Mouse (Mus musculus) embryonic facial prominence, embryonic 14.5 days (tissue): ENCODE data around the gene Scap. TPM values are rescaled to one million over a fixed set of nuclear protein-coding genes. Genes with fewer than 3 reads are reported as not detected.

ENCODE experiments used
- ATAC-seq: fragments of 200-750 bp; cut with Nextera tagmentation; 2 replicates; pipeline ENCODE4 v1.8.0; 2017; ENCODE audit warnings: low read depth, moderate number of reproducible peaks, moderate TSS enrichment
- DNase-seq: peaks from one replicate; pipeline ENCODE4 v3.0.0-alpha.2; 2015; ENCODE audit warnings: low spot score
- H3K27ac ChIP-seq: fragments of 300-500 bp; sonication (generic); replicated peaks from 2 replicates; pipeline ENCODE4 v1.5.1; 2014; ENCODE audit warnings: low read depth, mild to moderate bottlenecking, low read length, moderate library complexity
- H3K27me3 ChIP-seq: fragments of 300-500 bp; sonication (generic); replicated peaks from 2 replicates; pipeline ENCODE4 v1.6.1; 2014; ENCODE audit warnings: low read length; ENCODE audit not compliant: control insufficient read depth, insufficient read depth
- H3K36me3 ChIP-seq: fragments of 300-500 bp; sonication (generic); 2 replicates; pipeline ENCODE4 v1.6.1; 2014; ENCODE audit warnings: low read length, mixed read lengths; ENCODE audit not compliant: control insufficient read depth, insufficient read depth
- H3K4me1 ChIP-seq: fragments of 300-500 bp; sonication (generic); 2 replicates; pipeline ENCODE4 v1.6.1; 2014; ENCODE audit warnings: antibody characterized with exemption, low read length; ENCODE audit not compliant: control insufficient read depth, insufficient read depth
- H3K4me2 ChIP-seq: fragments of 300-500 bp; sonication (generic); 2 replicates; pipeline ENCODE4 v1.6.1; 2014; ENCODE audit warnings: low read depth, mild to moderate bottlenecking, low read length, moderate library complexity, mixed read lengths
- H3K4me3 ChIP-seq: fragments of 300-500 bp; sonication (generic); 2 replicates; pipeline ENCODE4 v1.5.1; 2014; ENCODE audit warnings: low read depth, mild to moderate bottlenecking, low read length
- H3K9ac ChIP-seq: fragments of 300-500 bp; sonication (generic); 2 replicates; pipeline ENCODE4 v1.6.1; 2014; ENCODE audit warnings: low read depth, mild to moderate bottlenecking, low read length, moderate library complexity, mixed read lengths
- H3K9me3 ChIP-seq: fragments of 300-500 bp; sonication (generic); 2 replicates; pipeline ENCODE4 v1.6.1; 2016; ENCODE audit warnings: low read length; ENCODE audit not compliant: control insufficient read depth
- WGBS: fragments of 180-500 bp; shearing (Covaris S2); extraction: QIAGEN DNeasy Blood & Tissue Kit; methylation state at CpG from one replicate; pipeline ENCODE4 v1.1.7; 2014; 5-methylcytosine and 5-hydroxymethylcytosine counted together
- polyA plus RNA-seq: library from polyadenylated mRNA; unstranded; fragments of >200 nt; fragmentation: Nextera tagmentation; extraction: Ambion mirVana; gene quantifications from 2 replicates; pipeline ENCODE4 v1.2.1, GENCODE M21; 2014

The Scap gene
- polyA plus RNA-seq, 1 experiment from 2014 or later = 30.3 TPM

- Histone ChIP-seq H3K27me3 (no peaks in the 10 kb centered on the region), H3K4me3 (peak overlapping the region; percentile 83), H3K36me3 (0 out of 2 replicates have a peak, but pooled peaks cover 4% of the 10 kb centered on the region), H3K27ac (peak overlapping the region; percentile 76; the same call in 1 of the 2 replicates), H3K4me1 (peaks cover 10% of the 10 kb centered on the region), H3K9me3 (no peaks in the 10 kb centered on the region), H3K4me2 (peak overlapping the region; percentile 89), H3K9ac (peak overlapping the region; percentile 93)
- ATAC-seq = peak; percentile 50
- peak; percentile 35 for DNase-seq
- 1% methylated on average over 29 of the region's 41 CpGs for WGBS
Observed at GRCm38 (mm10) chr9:110407311-110408098, 74.4 kb downstream of the Scap start.

DNA sequence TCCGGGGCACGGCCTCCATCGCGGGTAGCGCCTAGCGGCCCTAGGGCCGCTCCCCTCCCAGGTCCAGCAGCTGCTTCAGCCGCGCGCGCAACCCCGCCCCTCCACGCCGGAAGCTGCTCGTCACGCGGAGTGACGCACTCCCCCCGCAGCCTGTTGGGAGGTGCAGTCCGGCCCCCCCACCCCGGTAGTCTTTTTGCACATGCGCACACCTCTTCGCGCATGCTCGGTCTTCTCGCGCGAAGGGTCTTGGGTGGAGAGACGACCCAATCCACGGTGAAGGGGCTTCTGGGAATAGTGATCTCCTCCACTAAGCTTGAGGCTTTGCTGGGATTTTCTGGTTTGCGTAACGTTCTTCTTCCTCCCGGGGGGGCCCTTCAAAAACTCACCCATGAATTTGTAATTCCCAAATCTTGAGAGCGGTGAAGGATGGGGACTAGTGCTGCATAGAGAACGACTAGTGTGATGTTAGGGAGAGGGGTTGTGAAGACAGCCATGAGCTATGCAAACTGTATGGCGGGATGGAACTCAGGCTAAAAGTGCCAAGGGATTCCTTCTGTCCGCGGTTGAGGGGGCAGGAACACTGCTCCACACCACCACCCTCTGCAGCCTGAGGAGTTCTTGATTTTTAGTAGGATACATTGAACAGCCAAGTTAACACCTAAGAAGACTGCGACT, 75.1 kb downstream of the Scap start, which contains the start of gene Ptpn23:
Gene Ptpn23, minus strand, starts transcription at position 115 of the 675 bp plus-strand sequence.
- 0 out of 2 replicates have a peak, but pooled peaks cover 4% of the 10 kb centered on the region for H3K36me3 ChIP-seq
- H3K4me2 ChIP-seq = peak within 1 kb of the TSS; percentile 89
- H3K4me1 ChIP-seq = peaks cover 10% of the 10 kb centered on the region
- under 1% methylated on average over 22 of the region's 39 CpGs for WGBS
- peak within 1 kb of the TSS; percentile 88 for H3K27ac ChIP-seq
- H3K9me3 ChIP-seq = no peaks in the 10 kb centered on the region
- ATAC-seq (peak; percentile 97), DNase-seq (peak; percentile 99)
- H3K27me3 ChIP-seq = no peaks in the 10 kb centered on the region
- H3K9ac ChIP-seq = peak within 1 kb of the TSS; percentile 93
- H3K4me3 ChIP-seq = peak within 1 kb of the TSS; percentile 83

- Histone ChIP-seq H3K36me3 (no peaks in the 10 kb centered on the region), H3K27me3 (no peaks in the 10 kb centered on the region), H3K27ac (no peak overlapping the region), H3K4me2 (no peak overlapping the region), H3K4me3 (no peak overlapping the region), H3K9me3 (no peaks in the 10 kb centered on the region), H3K9ac (no peak overlapping the region), H3K4me1 (peaks cover 10% of the 10 kb centered on the region)
- 34% methylated on average over 6 of the region's 6 CpGs for WGBS
- DNase-seq (peak; percentile 83), ATAC-seq (no peak)
Observed at GRCm38 (mm10) chr9:110410908-110411887, 78.1 kb downstream of the Scap start.

DNA sequence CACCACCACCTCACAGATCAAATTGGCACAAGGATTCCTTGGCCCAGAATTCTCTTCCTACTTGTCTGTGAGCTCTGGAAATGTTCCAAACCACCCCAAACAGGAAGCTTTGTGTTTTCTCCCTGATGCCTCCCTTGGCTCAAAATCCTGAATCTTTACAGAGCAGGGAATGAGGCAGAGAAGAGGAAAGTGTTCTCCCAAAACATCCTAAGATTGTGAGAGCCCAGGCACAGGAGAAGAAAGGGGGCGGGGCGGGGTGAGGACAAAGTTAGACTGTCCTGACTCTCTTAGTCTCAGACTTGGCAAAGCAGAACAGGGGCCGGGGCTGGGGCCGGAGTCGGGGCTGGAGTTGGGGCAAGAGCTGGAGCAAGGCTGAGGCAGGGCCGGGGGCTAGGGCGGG, 79.8 kb downstream of the Scap start:
- 0 out of 2 replicates have a peak, but pooled peaks cover 3% of the 10 kb centered on the region for H3K4me1 ChIP-seq
- H3K9me3 ChIP-seq = no peaks in the 10 kb centered on the region
- no peak overlapping the region for H3K4me2 ChIP-seq
- no peaks in the 10 kb centered on the region for H3K36me3 ChIP-seq
- H3K27me3 ChIP-seq = no peaks in the 10 kb centered on the region
- ATAC-seq = no peak
- no peak overlapping the region for H3K9ac ChIP-seq
- H3K4me3 ChIP-seq = no peak overlapping the region
- H3K27ac ChIP-seq = no peak overlapping the region
- WGBS = 72% methylated on average over 6 of the region's 7 CpGs
- DNase-seq = no peak

GRCm38 (mm10) chr9:110413785-110414184, 80.7 kb downstream of the Scap start:
- Histone ChIP-seq H3K27me3 (no peaks in the 10 kb centered on the region), H3K4me1 (0 out of 2 replicates have a peak, but pooled peaks cover 3% of the 10 kb centered on the region), H3K9ac (no peak overlapping the region), H3K27ac (no peak overlapping the region), H3K4me3 (no peak overlapping the region), H3K36me3 (no peaks in the 10 kb centered on the region), H3K4me2 (no peak overlapping the region), H3K9me3 (no peaks in the 10 kb centered on the region)
- WGBS = 56% methylated on average over 9 of the region's 9 CpGs
- DNase-seq (peak; percentile 50), ATAC-seq (no peak; the same call in 1 of the 2 replicates)

- H3K36me3 ChIP-seq = no peaks in the 10 kb centered on the region
- no peaks in the 10 kb centered on the region for H3K9me3 ChIP-seq
- H3K4me1 ChIP-seq = no peaks in the 10 kb centered on the region
- DNase-seq (no peak), ATAC-seq (no peak)
- no peak within 1 kb of the TSS for H3K27ac ChIP-seq
- no peak within 1 kb of the TSS for H3K4me2 ChIP-seq
- H3K4me3 ChIP-seq = no peak within 1 kb of the TSS
- H3K27me3 ChIP-seq = no peaks in the 10 kb centered on the region
- H3K9ac ChIP-seq = no peak within 1 kb of the TSS
- 90% methylated on average over 12 of the region's 12 CpGs for WGBS
Observed at GRCm38 (mm10) chr9:110419511-110420112, 86.5 kb downstream of the Scap start, which contains the start of gene Ngp. Gene Ngp, plus strand, starts transcription at chr9:110419747.

GRCm38 (mm10) chr9:110431241-110431640, 98.2 kb downstream of the Scap start:
- ATAC-seq = no peak
- H3K9ac ChIP-seq = no peak overlapping the region
- H3K4me1 ChIP-seq = no peaks in the 10 kb centered on the region
- H3K27me3 ChIP-seq = no peaks in the 10 kb centered on the region
- no peak overlapping the region for H3K27ac ChIP-seq
- WGBS = 84% methylated on average over 8 of the region's 8 CpGs
- no peaks in the 10 kb centered on the region for H3K9me3 ChIP-seq
- H3K4me3 ChIP-seq = no peak overlapping the region
- no peak for DNase-seq
- no peak overlapping the region for H3K4me2 ChIP-seq
- peaks cover 58% of the 10 kb centered on the region for H3K36me3 ChIP-seq
